Mouse (Mus musculus): ENCODE measurements around the gene Krt32. TPM values are rescaled to one million over a fixed set of nuclear protein-coding genes. Genes with fewer than 3 reads are reported as not detected.

Krt32 gene
- polyA plus RNA-seq, 1 experiment from 2014 or later = not detected

GRCm38 (mm10) chr11:100066236-100067010 lies 21.6 kb downstream of the Krt32 start:
- no peak overlapping the region for H3K27ac ChIP-seq (ENCODE audit: low read depth, low read length)
- no peak overlapping the region for H3K9ac ChIP-seq (ENCODE audit: low read depth, low read length)
- H3K27me3 ChIP-seq (ENCODE audit: control insufficient read depth, insufficient read depth, low read length) = no peaks in the 10 kb centered on the region
- no peak overlapping the region for H3K4me2 ChIP-seq (replicated peaks; ENCODE audit: low read depth, low read length)
- WGBS = 80% methylated on average over 12 of the region's 12 CpGs
- H3K9me3 ChIP-seq (ENCODE audit: control insufficient read depth, low read length) = no peaks in the 10 kb centered on the region
- H3K36me3 ChIP-seq (ENCODE audit: control insufficient read depth, insufficient read depth, low read length) = no peaks in the 10 kb centered on the region
- no peaks in the 10 kb centered on the region for H3K4me1 ChIP-seq (replicated peaks; ENCODE audit: control insufficient read depth, insufficient read depth, low read length)
- DNase-seq (ENCODE audit: low spot score) = no peak
- H3K4me3 ChIP-seq (ENCODE audit: low read depth, low read length) = no peak overlapping the region
- ATAC-seq (ENCODE audit: low FRiP score) = no peak

DNA sequence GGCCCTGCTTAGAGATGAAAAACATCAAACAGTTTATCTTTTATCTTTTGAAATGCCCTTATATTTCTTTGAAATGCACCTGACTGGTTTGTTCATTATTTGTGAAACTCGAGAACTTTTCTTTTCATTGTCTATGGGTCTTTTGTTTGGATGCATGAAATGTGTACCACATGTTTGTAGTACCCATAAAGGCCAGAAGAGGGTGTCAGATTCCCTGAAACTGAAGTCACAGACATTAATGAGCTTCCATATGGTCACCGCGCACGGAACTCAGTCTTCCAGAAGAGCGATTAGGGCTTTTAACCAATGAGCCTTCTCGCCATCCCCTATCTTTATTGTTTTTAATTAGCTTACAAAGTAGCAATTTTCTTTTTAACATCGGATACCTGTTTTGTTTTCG lies 29.2 kb downstream of the Krt32 start:
- H3K27me3 ChIP-seq (ENCODE audit: control insufficient read depth, insufficient read depth, low read length) = no peaks in the 10 kb centered on the region
- H3K4me3 ChIP-seq (ENCODE audit: low read depth, low read length) = no peak overlapping the region
- WGBS = 69% methylated on average over 8 of the region's 8 CpGs
- no peak overlapping the region for H3K4me2 ChIP-seq (replicated peaks; ENCODE audit: low read depth, low read length)
- no peaks in the 10 kb centered on the region for H3K36me3 ChIP-seq (ENCODE audit: control insufficient read depth, insufficient read depth, low read length)
- no peak overlapping the region for H3K9ac ChIP-seq (ENCODE audit: low read depth, low read length)
- no peaks in the 10 kb centered on the region for H3K4me1 ChIP-seq (replicated peaks; ENCODE audit: control insufficient read depth, insufficient read depth, low read length)
- no peaks in the 10 kb centered on the region for H3K9me3 ChIP-seq (ENCODE audit: control insufficient read depth, low read length)
- no peak overlapping the region for H3K27ac ChIP-seq (ENCODE audit: low read depth, low read length)
- no peak for ATAC-seq (ENCODE audit: low FRiP score)
- peak; percentile 14 for DNase-seq (ENCODE audit: low spot score)

GRCm38 (mm10) chr11:100055686-100056655 lies 32.1 kb downstream of the Krt32 start:
- ATAC-seq (ENCODE audit: low FRiP score) (no peak), DNase-seq (ENCODE audit: low spot score) (no peak)
- WGBS = 83% methylated on average over 9 of the region's 9 CpGs
- Histone ChIP-seq H3K9ac (ENCODE audit: low read depth, low read length) (no peak overlapping the region), H3K27me3 (ENCODE audit: control insufficient read depth, insufficient read depth, low read length) (no peaks in the 10 kb centered on the region), H3K36me3 (ENCODE audit: control insufficient read depth, insufficient read depth, low read length) (no peaks in the 10 kb centered on the region), H3K4me2 (replicated peaks; ENCODE audit: low read depth, low read length) (no peak overlapping the region), H3K27ac (ENCODE audit: low read depth, low read length) (no peak overlapping the region), H3K4me3 (ENCODE audit: low read depth, low read length) (no peak overlapping the region), H3K9me3 (ENCODE audit: control insufficient read depth, low read length) (no peaks in the 10 kb centered on the region), H3K4me1 (replicated peaks; ENCODE audit: control insufficient read depth, insufficient read depth, low read length) (no peaks in the 10 kb centered on the region)

DNA sequence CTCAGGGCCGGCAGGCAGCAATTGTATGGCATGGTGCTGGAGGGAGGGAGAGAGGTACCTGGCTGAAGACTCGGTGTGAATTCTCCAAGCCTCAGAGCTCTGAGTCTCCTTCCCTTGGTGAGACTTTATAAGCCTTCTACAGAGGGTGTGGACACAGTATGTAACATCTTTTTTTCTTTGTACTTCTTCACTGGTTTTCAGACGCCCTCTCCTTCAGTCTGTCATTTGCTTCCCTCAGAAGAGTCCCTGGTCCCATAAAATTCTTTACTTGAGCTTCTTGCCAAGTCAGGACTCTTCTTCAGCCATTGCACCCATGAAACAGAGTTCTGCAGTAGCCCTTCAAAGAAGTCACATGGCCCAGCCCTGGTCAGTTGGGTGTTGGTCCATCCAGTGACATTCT lies 37.6 kb downstream of the Krt32 start, which contains the start of gene Krt31:
Krt31 (minus strand) TSS at position 101 of the 400 bp plus-strand sequence.
- H3K27me3 ChIP-seq (ENCODE audit: control insufficient read depth, insufficient read depth, low read length) = no peaks in the 10 kb centered on the region
- H3K4me3 ChIP-seq (ENCODE audit: low read depth, low read length) = no peak within 1 kb of the TSS
- no peak within 1 kb of the TSS for H3K27ac ChIP-seq (ENCODE audit: low read depth, low read length)
- H3K36me3 ChIP-seq (ENCODE audit: control insufficient read depth, insufficient read depth, low read length) = no peaks in the 10 kb centered on the region
- DNase-seq (ENCODE audit: low spot score) = no peak
- no peak for ATAC-seq (ENCODE audit: low FRiP score)
- 79% methylated on average over 2 of the region's 3 CpGs for WGBS
- H3K4me1 ChIP-seq (replicated peaks; ENCODE audit: control insufficient read depth, insufficient read depth, low read length) = no peaks in the 10 kb centered on the region
- no peak within 1 kb of the TSS for H3K9ac ChIP-seq (ENCODE audit: low read depth, low read length)
- H3K9me3 ChIP-seq (ENCODE audit: control insufficient read depth, low read length) = no peaks in the 10 kb centered on the region
- H3K4me2 ChIP-seq (replicated peaks; ENCODE audit: low read depth, low read length) = no peak within 1 kb of the TSS

DNA sequence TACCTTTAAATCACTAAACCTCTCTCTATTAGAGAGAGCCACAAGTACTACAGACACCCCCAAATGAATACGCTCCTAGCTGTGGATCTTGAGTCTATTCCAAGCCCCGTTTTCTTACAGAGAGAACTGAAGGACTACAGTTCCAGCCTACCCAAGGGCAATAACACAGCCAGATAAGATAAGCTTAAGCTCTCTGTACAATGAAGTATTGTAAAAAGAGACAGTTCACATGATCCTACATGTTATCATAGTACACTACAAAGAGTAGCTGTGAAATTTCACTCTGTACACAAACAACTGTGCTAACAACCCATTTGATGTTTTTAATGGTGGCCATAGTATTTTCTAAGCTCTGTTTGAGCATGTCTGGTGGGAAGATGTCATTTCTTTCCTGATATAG lies 40.8 kb downstream of the Krt32 start:
- Histone ChIP-seq H3K27ac (ENCODE audit: low read depth, low read length) (no peak overlapping the region), H3K4me3 (ENCODE audit: low read depth, low read length) (no peak overlapping the region), H3K36me3 (ENCODE audit: control insufficient read depth, insufficient read depth, low read length) (no peaks in the 10 kb centered on the region), H3K4me2 (replicated peaks; ENCODE audit: low read depth, low read length) (no peak overlapping the region), H3K9me3 (ENCODE audit: control insufficient read depth, low read length) (no peaks in the 10 kb centered on the region), H3K9ac (ENCODE audit: low read depth, low read length) (no peak overlapping the region), H3K4me1 (replicated peaks; ENCODE audit: control insufficient read depth, insufficient read depth, low read length) (no peaks in the 10 kb centered on the region), H3K27me3 (ENCODE audit: control insufficient read depth, insufficient read depth, low read length) (no peaks in the 10 kb centered on the region)
- no peak for ATAC-seq (ENCODE audit: low FRiP score)
- 98% methylated on average over 2 of the region's 2 CpGs for WGBS
- no peak for DNase-seq (ENCODE audit: low spot score)

GRCm38 (mm10) chr11:100046303-100046866 lies 41.6 kb downstream of the Krt32 start:
- Histone ChIP-seq H3K9ac (ENCODE audit: low read depth, low read length) (no peak overlapping the region), H3K4me3 (ENCODE audit: low read depth, low read length) (no peak overlapping the region), H3K36me3 (ENCODE audit: control insufficient read depth, insufficient read depth, low read length) (no peaks in the 10 kb centered on the region), H3K4me2 (replicated peaks; ENCODE audit: low read depth, low read length) (no peak overlapping the region), H3K4me1 (replicated peaks; ENCODE audit: control insufficient read depth, insufficient read depth, low read length) (no peaks in the 10 kb centered on the region), H3K27me3 (ENCODE audit: control insufficient read depth, insufficient read depth, low read length) (no peaks in the 10 kb centered on the region), H3K9me3 (ENCODE audit: control insufficient read depth, low read length) (no peaks in the 10 kb centered on the region), H3K27ac (ENCODE audit: low read depth, low read length) (no peak overlapping the region)
- 89% methylated on average over 6 of the region's 6 CpGs for WGBS
- DNase-seq (ENCODE audit: low spot score) = no peak
- ATAC-seq (ENCODE audit: low FRiP score) = no peak

DNA sequence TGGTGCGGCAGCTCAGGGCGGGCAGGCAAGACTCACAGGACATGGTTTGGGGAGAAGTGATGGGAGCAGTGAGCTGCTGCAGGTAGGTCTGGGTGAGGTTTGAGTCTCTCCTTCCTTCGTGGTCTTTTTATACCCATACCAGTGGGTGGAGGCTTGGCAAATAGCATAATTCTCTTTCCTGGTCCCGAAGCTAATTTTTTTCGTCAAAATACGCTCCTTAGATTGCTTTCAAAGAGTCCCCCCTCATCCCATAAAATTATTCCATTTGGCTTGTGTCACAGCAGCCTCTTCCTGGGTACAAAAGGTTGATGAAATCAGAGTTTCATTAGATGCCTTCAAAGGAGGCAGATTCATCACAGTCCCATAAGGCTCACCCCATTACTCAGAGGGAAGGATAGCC lies 46.6 kb downstream of the Krt32 start, which contains the start of gene Krt34:
Krt34 (minus strand) TSS at position 101 of the 400 bp plus-strand sequence.
- DNase-seq (ENCODE audit: low spot score) = no peak
- WGBS = 88% methylated on average over 6 of the region's 6 CpGs
- Histone ChIP-seq H3K9ac (ENCODE audit: low read depth, low read length) (no peak within 1 kb of the TSS), H3K9me3 (ENCODE audit: control insufficient read depth, low read length) (no peaks in the 10 kb centered on the region), H3K4me1 (replicated peaks; ENCODE audit: control insufficient read depth, insufficient read depth, low read length) (no peaks in the 10 kb centered on the region), H3K4me3 (ENCODE audit: low read depth, low read length) (no peak within 1 kb of the TSS), H3K27me3 (ENCODE audit: control insufficient read depth, insufficient read depth, low read length) (no peaks in the 10 kb centered on the region), H3K36me3 (ENCODE audit: control insufficient read depth, insufficient read depth, low read length) (no peaks in the 10 kb centered on the region), H3K27ac (ENCODE audit: low read depth, low read length) (no peak within 1 kb of the TSS), H3K4me2 (replicated peaks; ENCODE audit: low read depth, low read length) (no peak within 1 kb of the TSS)
- no peak for ATAC-seq (ENCODE audit: low FRiP score)
